Mouse (Mus musculus) heart, embryonic 11.5 days (tissue): ENCODE data around the gene Arhgef3. TPM values are rescaled to one million over a fixed set of nuclear protein-coding genes. Genes with fewer than 3 reads are reported as not detected.
A peak's percentile ranks its signal among the peaks of the same experiment; 100 is the strongest.

ENCODE experiments used
- ATAC-seq: fragments of 200-750 bp; cut with Nextera tagmentation; replicated peaks from 2 replicates; pipeline ENCODE4 v1.8.0; 2017; ENCODE audit warnings: moderate library complexity; ENCODE audit not compliant: insufficient number of reproducible peaks, low FRiP score, low TSS enrichment
- H3K27ac ChIP-seq: fragments of 300-500 bp; sonication (generic); 2 replicates; pipeline ENCODE4 v1.5.1; 2014; ENCODE audit warnings: mild to moderate bottlenecking, low read depth, low read length
- H3K27me3 ChIP-seq: fragments of 300-500 bp; sonication (generic); 2 replicates; pipeline ENCODE4 v1.6.1; 2014; ENCODE audit warnings: mild to moderate bottlenecking, low read length, mixed read lengths; ENCODE audit not compliant: control insufficient read depth, insufficient read depth
- H3K36me3 ChIP-seq: fragments of 300-500 bp; sonication (generic); 2 replicates; pipeline ENCODE4 v1.6.1; 2014; ENCODE audit warnings: mild to moderate bottlenecking, low read length, moderate library complexity, mixed read lengths; ENCODE audit not compliant: control insufficient read depth, insufficient read depth
- H3K4me1 ChIP-seq: fragments of 300-500 bp; sonication (generic); 2 replicates; pipeline ENCODE4 v1.6.1; 2014; ENCODE audit warnings: low read length; ENCODE audit not compliant: control insufficient read depth, insufficient read depth
- H3K4me2 ChIP-seq: fragments of 300-500 bp; sonication (generic); 2 replicates; pipeline ENCODE4 v1.6.1; 2014; ENCODE audit warnings: mild to moderate bottlenecking, moderate library complexity
- H3K4me3 ChIP-seq: fragments of 300-500 bp; sonication (generic); 2 replicates; pipeline ENCODE4 v1.5.1; 2014; ENCODE audit warnings: low read depth, low read length
- H3K9ac ChIP-seq: fragments of 300-500 bp; sonication (generic); 2 replicates; pipeline ENCODE4 v1.6.1; 2014; ENCODE audit warnings: mild to moderate bottlenecking, low read depth, low read length, moderate library complexity
- H3K9me3 ChIP-seq: fragments of 300-500 bp; sonication (generic); replicated peaks from 2 replicates; pipeline ENCODE4 v1.6.1; 2016; ENCODE audit warnings: low read length; ENCODE audit not compliant: control insufficient read depth
- WGBS: fragments of 180-500 bp; shearing (Covaris S2); extraction: QIAGEN DNeasy Blood & Tissue Kit; methylation state at CpG from one replicate; pipeline ENCODE4 v1.1.7; 2014; ENCODE audit not compliant: insufficient replicate concordance; 5-methylcytosine and 5-hydroxymethylcytosine counted together
- polyA plus RNA-seq: library from polyadenylated mRNA; unstranded; fragments of >200 nt; fragmentation: Nextera tagmentation; extraction: Ambion mirVana; gene quantifications from 2 replicates; pipeline ENCODE4 v1.2.1, GENCODE M21; 2014

Arhgef3 gene
- polyA plus RNA-seq, 1 experiment from 2014 or later = 10.1 TPM

- WGBS = 89% methylated on average over 4 of the region's 4 CpGs
- Histone ChIP-seq H3K36me3 (no peaks in the 10 kb centered on the region), H3K9me3 (no peaks in the 10 kb centered on the region), H3K4me3 (no peak overlapping the region), H3K4me2 (no peak overlapping the region), H3K27ac (peak overlapping the region; percentile 71), H3K4me1 (peaks cover 36% of the 10 kb centered on the region), H3K27me3 (no peaks in the 10 kb centered on the region), H3K9ac (no peak overlapping the region)
- ATAC-seq = no peak
These were observed 234.0 kb downstream of the Arhgef3 start for GRCm38 (mm10) chr14:27348656-27349055.

- Histone ChIP-seq H3K36me3 (no peaks in the 10 kb centered on the region), H3K27me3 (no peaks in the 10 kb centered on the region), H3K9ac (no peak overlapping the region), H3K9me3 (no peaks in the 10 kb centered on the region), H3K4me2 (no peak overlapping the region), H3K4me1 (peaks cover 36% of the 10 kb centered on the region), H3K27ac (peak overlapping the region; percentile 86), H3K4me3 (no peak overlapping the region)
- ATAC-seq = no peak
- WGBS = 50% methylated on average over 3 of the region's 3 CpGs
These were observed 234.4 kb downstream of the Arhgef3 start for GRCm38 (mm10) chr14:27349120-27349519.

- no peaks in the 10 kb centered on the region for H3K27me3 ChIP-seq
- no peak overlapping the region for H3K9ac ChIP-seq
- ATAC-seq = no peak
- H3K27ac ChIP-seq = peak overlapping the region; percentile 86
- peaks cover 36% of the 10 kb centered on the region for H3K4me1 ChIP-seq
- no peak overlapping the region for H3K4me3 ChIP-seq
- 44% methylated on average over 17 of the region's 17 CpGs for WGBS
- no peak overlapping the region for H3K4me2 ChIP-seq
- H3K9me3 ChIP-seq = no peaks in the 10 kb centered on the region
- no peaks in the 10 kb centered on the region for H3K36me3 ChIP-seq
These were observed 235.4 kb downstream of the Arhgef3 start for GRCm38 (mm10) chr14:27349828-27350729.

GRCm38 (mm10) chr14:27351051-27351475 is 236.4 kb downstream of the Arhgef3 start:
- no peak overlapping the region for H3K4me3 ChIP-seq
- no peaks in the 10 kb centered on the region for H3K9me3 ChIP-seq
- H3K36me3 ChIP-seq = no peaks in the 10 kb centered on the region
- peaks cover 29% of the 10 kb centered on the region for H3K4me1 ChIP-seq
- WGBS = 44% methylated on average over 5 of the region's 5 CpGs
- no peaks in the 10 kb centered on the region for H3K27me3 ChIP-seq
- H3K4me2 ChIP-seq = no peak overlapping the region
- H3K27ac ChIP-seq = peak overlapping the region; percentile 86
- ATAC-seq = no peak
- H3K9ac ChIP-seq = no peak overlapping the region

- H3K36me3 ChIP-seq = no peaks in the 10 kb centered on the region
- no peak overlapping the region for H3K4me2 ChIP-seq
- H3K4me1 ChIP-seq = peaks cover 29% of the 10 kb centered on the region
- H3K27ac ChIP-seq = peak overlapping the region; percentile 86
- no peak overlapping the region for H3K9ac ChIP-seq
- no peak overlapping the region for H3K4me3 ChIP-seq
- no peaks in the 10 kb centered on the region for H3K9me3 ChIP-seq
- H3K27me3 ChIP-seq = no peaks in the 10 kb centered on the region
- no peak for ATAC-seq
- 42% methylated on average over 4 of the region's 4 CpGs for WGBS
These were observed 236.9 kb downstream of the Arhgef3 start for GRCm38 (mm10) chr14:27351476-27352079.

GRCm38 (mm10) chr14:27352470-27352869 is 237.8 kb downstream of the Arhgef3 start:
- Histone ChIP-seq H3K27ac (no peak overlapping the region), H3K27me3 (no peaks in the 10 kb centered on the region), H3K4me3 (no peak overlapping the region), H3K9me3 (no peaks in the 10 kb centered on the region), H3K36me3 (no peaks in the 10 kb centered on the region), H3K4me2 (no peak overlapping the region), H3K4me1 (peaks cover 29% of the 10 kb centered on the region), H3K9ac (no peak overlapping the region)
- 85% methylated on average over 5 of the region's 5 CpGs for WGBS
- no peak for ATAC-seq

GRCm38 (mm10) chr14:27355151-27355550 is 240.5 kb downstream of the Arhgef3 start:
- peaks cover 20% of the 10 kb centered on the region for H3K4me1 ChIP-seq
- no peak overlapping the region for H3K4me3 ChIP-seq
- 76% methylated on average over 6 of the region's 6 CpGs for WGBS
- no peak for ATAC-seq
- no peak overlapping the region for H3K9ac ChIP-seq
- no peaks in the 10 kb centered on the region for H3K36me3 ChIP-seq
- H3K27me3 ChIP-seq = no peaks in the 10 kb centered on the region
- H3K4me2 ChIP-seq = no peak overlapping the region
- H3K27ac ChIP-seq = no peak overlapping the region
- H3K9me3 ChIP-seq = no peaks in the 10 kb centered on the region

GRCm38 (mm10) chr14:27355937-27356336 is 241.2 kb downstream of the Arhgef3 start:
- Histone ChIP-seq H3K4me2 (no peak overlapping the region), H3K9ac (no peak overlapping the region), H3K9me3 (no peaks in the 10 kb centered on the region), H3K4me1 (peaks cover 12% of the 10 kb centered on the region), H3K4me3 (no peak overlapping the region), H3K36me3 (no peaks in the 10 kb centered on the region), H3K27me3 (no peaks in the 10 kb centered on the region), H3K27ac (no peak overlapping the region)
- 83% methylated on average over 4 of the region's 4 CpGs for whole genome bisulfite sequencing
- no peak for ATAC-seq
